Mouse (Mus musculus): ENCODE measurements around the gene Cd300a. TPM values are rescaled to one million over a fixed set of nuclear protein-coding genes. Genes with fewer than 3 reads are reported as not detected.
A peak's percentile ranks its signal among the peaks of the same experiment; 100 is the strongest.
"Not testable (repeated sequence)": the region's sequence is repeated elsewhere in the genome, so short reads cannot be mapped to it uniquely, and the experiment has no call there.

The Cd300a gene
- polyA plus RNA-seq, 1 experiment = 5.2 TPM

GRCm38 (mm10) chr11:114896085-114896484, 6.2 kb downstream of the Cd300a start:
- 85% methylated on average over 3 of the region's 3 CpGs for WGBS
- no peak overlapping the region for H3K4me3 ChIP-seq (replicated peaks; ENCODE audit: insufficient read depth, low read depth, low read length)
- no peaks in the 10 kb centered on the region for H3K4me1 ChIP-seq (ENCODE audit: control insufficient read depth, insufficient read depth, low read length)
- no peak for TF ChIP-seq CTCF (IDR thresholded peaks at IDR 0.05; ENCODE audit: borderline replicate concordance, insufficient read depth, low read depth, low read length)
- TF ChIP-seq POLR2A (IDR thresholded peaks at IDR 0.05; ENCODE audit: borderline replicate concordance, insufficient read depth, low read length) = no peak
- H3K27ac ChIP-seq (ENCODE audit: insufficient read depth, low read length) = no peak overlapping the region
- H3K27me3 ChIP-seq (ENCODE audit: control insufficient read depth, insufficient read depth, low read length) = no peaks in the 10 kb centered on the region
- no peak for DNase-seq

GRCm38 (mm10) chr11:114898026-114898425, 8.2 kb downstream of the Cd300a start:
- H3K4me1 ChIP-seq (ENCODE audit: control insufficient read depth, insufficient read depth, low read length) = no peaks in the 10 kb centered on the region
- H3K27me3 ChIP-seq (ENCODE audit: control insufficient read depth, insufficient read depth, low read length) = no peaks in the 10 kb centered on the region
- 39% methylated on average over 1 of the region's 1 CpGs for WGBS
- no peak for DNase-seq
- H3K4me3 ChIP-seq (replicated peaks; ENCODE audit: insufficient read depth, low read depth, low read length) = no peak overlapping the region
- no peak for TF ChIP-seq CTCF (IDR thresholded peaks at IDR 0.05; ENCODE audit: borderline replicate concordance, insufficient read depth, low read depth, low read length)
- TF ChIP-seq POLR2A (IDR thresholded peaks at IDR 0.05; ENCODE audit: borderline replicate concordance, insufficient read depth, low read length) = no peak
- H3K27ac ChIP-seq (ENCODE audit: insufficient read depth, low read length) = no peak overlapping the region

DNA sequence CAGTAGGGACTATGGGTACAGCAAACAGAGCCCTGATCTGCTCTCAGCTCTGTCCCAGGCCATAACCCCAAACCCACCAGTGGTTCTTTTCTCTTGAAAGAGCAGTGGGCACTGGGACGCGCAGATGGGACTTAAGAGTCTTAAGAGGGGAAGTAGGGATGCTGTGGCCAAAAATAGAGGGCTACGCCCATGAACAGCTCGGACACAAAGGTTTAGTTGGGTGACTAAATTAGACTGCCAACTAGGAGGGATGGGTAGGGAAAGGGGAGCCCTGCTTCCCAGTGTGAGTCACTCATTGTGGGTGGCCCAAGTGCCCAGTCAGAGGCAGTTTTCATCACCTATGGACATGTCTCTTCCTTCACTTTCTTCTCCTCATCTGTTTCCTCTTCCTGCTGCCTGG, 13.4 kb downstream of the Cd300a start:
- Histone ChIP-seq H3K27me3 (ENCODE audit: control insufficient read depth, insufficient read depth, low read length) (no peaks in the 10 kb centered on the region), H3K27ac (ENCODE audit: insufficient read depth, low read length) (no peak overlapping the region), H3K4me3 (replicated peaks; ENCODE audit: insufficient read depth, low read depth, low read length) (no peak overlapping the region), H3K4me1 (ENCODE audit: control insufficient read depth, insufficient read depth, low read length) (no peaks in the 10 kb centered on the region)
- 91% methylated on average over 4 of the region's 4 CpGs for WGBS
- no peak for TF ChIP-seq POLR2A (IDR thresholded peaks at IDR 0.05; ENCODE audit: borderline replicate concordance, insufficient read depth, low read length)
- TF ChIP-seq CTCF (IDR thresholded peaks at IDR 0.05; ENCODE audit: borderline replicate concordance, insufficient read depth, low read depth, low read length) = no peak
- DNase-seq = no peak

DNA sequence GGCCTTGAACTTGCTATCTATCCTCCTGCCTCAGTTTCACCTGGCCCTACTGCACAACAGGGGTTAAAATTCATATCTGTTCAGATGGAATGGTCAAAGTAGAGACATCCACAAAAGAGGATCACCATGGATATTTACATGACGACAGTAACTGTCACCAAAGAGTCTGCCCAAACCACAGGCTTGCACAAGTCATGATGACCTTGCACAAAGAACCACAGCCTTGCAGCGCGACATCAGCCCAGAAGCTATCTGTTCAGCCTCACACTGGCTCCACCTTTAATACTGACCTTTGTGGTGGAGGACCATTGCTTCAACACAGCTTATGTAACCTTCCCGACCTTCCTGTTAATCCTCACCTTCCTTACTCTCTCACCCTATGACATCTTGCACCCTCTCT, 17.7 kb downstream of the Cd300a start:
- Histone ChIP-seq H3K4me3 (replicated peaks; ENCODE audit: insufficient read depth, low read depth, low read length) (no peak overlapping the region), H3K27me3 (ENCODE audit: control insufficient read depth, insufficient read depth, low read length) (no peaks in the 10 kb centered on the region), H3K27ac (ENCODE audit: insufficient read depth, low read length) (no peak overlapping the region), H3K4me1 (ENCODE audit: control insufficient read depth, insufficient read depth, low read length) (no peaks in the 10 kb centered on the region; the same call in 1 of the 2 replicates)
- DNase-seq = no peak
- WGBS = 87% methylated on average over 4 of the region's 4 CpGs
- TF ChIP-seq CTCF (IDR thresholded peaks at IDR 0.05; ENCODE audit: borderline replicate concordance, insufficient read depth, low read depth, low read length) (no peak), POLR2A (IDR thresholded peaks at IDR 0.05; ENCODE audit: borderline replicate concordance, insufficient read depth, low read length) (no peak)

DNA sequence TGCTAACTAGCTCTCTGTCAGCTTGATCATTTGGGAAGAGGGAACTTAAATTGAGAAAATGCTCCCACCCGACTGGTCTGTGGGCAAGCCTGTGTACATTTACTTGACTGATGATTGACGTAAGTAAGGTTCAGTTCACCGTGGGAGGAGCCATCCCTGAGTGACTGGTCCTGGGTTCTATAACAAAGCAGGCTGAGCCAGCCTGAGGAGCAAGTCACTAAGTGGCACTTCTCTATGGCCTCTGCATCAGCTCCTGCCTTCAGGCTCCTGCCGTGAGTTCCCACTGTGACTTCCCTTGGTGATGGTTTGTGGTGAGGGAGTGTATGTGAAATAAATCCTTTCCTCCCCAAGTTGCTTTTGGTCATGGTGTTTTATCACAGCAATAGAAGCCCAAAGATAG, 18.2 kb downstream of the Cd300a start:
- Histone ChIP-seq H3K4me1 (ENCODE audit: control insufficient read depth, insufficient read depth, low read length) (peaks cover 2% of the 10 kb centered on the region; the same call in 1 of the 2 replicates), H3K27me3 (ENCODE audit: control insufficient read depth, insufficient read depth, low read length) (no peaks in the 10 kb centered on the region), H3K4me3 (replicated peaks; ENCODE audit: insufficient read depth, low read depth, low read length) (no peak overlapping the region), H3K27ac (ENCODE audit: insufficient read depth, low read length) (no peak overlapping the region)
- WGBS = 68% methylated on average over 4 of the region's 4 CpGs
- no peak for TF ChIP-seq POLR2A (IDR thresholded peaks at IDR 0.05; ENCODE audit: borderline replicate concordance, insufficient read depth, low read length)
- TF ChIP-seq CTCF (IDR thresholded peaks at IDR 0.05; ENCODE audit: borderline replicate concordance, insufficient read depth, low read depth, low read length) = no peak
- no peak for DNase-seq

GRCm38 (mm10) chr11:114909538-114909937, 19.7 kb downstream of the Cd300a start:
- 36% methylated on average over 3 of the region's 3 CpGs for WGBS
- DNase-seq; H3K27me3 ChIP-seq (ENCODE audit: control insufficient read depth, insufficient read depth, low read length); H3K27ac ChIP-seq (ENCODE audit: insufficient read depth, low read length); H3K4me1 ChIP-seq (ENCODE audit: control insufficient read depth, insufficient read depth, low read length); H3K4me3 ChIP-seq (replicated peaks; ENCODE audit: insufficient read depth, low read depth, low read length): not testable (repeated sequence)
- TF ChIP-seq CTCF (IDR thresholded peaks at IDR 0.05; ENCODE audit: borderline replicate concordance, insufficient read depth, low read depth, low read length) = peak; percentile 34; the same call in 1 of the 2 replicates

- peak; percentile 98 for TF ChIP-seq CTCF (IDR thresholded peaks at IDR 0.05; ENCODE audit: borderline replicate concordance, insufficient read depth, low read depth, low read length)
- no peak for TF ChIP-seq POLR2A (IDR thresholded peaks at IDR 0.05; ENCODE audit: borderline replicate concordance, insufficient read depth, low read length)
- H3K27me3 ChIP-seq (ENCODE audit: control insufficient read depth, insufficient read depth, low read length) = no peaks in the 10 kb centered on the region
- H3K4me3 ChIP-seq (replicated peaks; ENCODE audit: insufficient read depth, low read depth, low read length) = no peak overlapping the region
- peak; percentile 81 to 91 for DNase-seq
- WGBS = 24% methylated on average over 9 of the region's 9 CpGs
- H3K4me1 ChIP-seq (ENCODE audit: control insufficient read depth, insufficient read depth, low read length) = peaks cover 2% of the 10 kb centered on the region; the same call in 1 of the 2 replicates
- no peak overlapping the region for H3K27ac ChIP-seq (ENCODE audit: insufficient read depth, low read length)
Observed at GRCm38 (mm10) chr11:114912847-114913246, 23.0 kb downstream of the Cd300a start.

DNA sequence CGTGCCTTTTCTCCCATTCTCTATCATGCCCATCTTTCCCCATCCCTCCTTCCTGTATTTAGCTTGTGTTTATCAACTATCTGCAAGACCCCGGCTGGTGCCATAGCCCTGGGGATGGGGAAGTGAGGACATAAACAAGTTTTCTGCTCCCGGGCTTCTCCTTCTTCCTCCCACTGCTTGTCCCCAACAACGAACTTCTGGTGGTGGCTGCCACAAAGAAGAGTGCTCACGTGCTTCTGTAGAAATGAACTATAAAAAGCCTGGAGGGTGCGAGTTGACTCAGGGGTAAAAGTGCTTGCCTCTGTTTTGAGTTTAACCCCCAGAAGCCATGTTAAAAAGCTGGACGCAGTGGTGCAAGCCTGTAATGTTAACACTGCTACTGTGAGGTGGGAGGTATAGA, 25.1 kb downstream of the Cd300a start:
- 64% methylated on average over 7 of the region's 7 CpGs for WGBS

More for the DNA sequence above, 25.1 kb downstream of the Cd300a start:
- H3K27me3 ChIP-seq (ENCODE audit: control insufficient read depth, insufficient read depth, low read length) = no peaks in the 10 kb centered on the region
- no peak overlapping the region for H3K4me3 ChIP-seq (replicated peaks; ENCODE audit: insufficient read depth, low read depth, low read length)
- TF ChIP-seq POLR2A (IDR thresholded peaks at IDR 0.05; ENCODE audit: borderline replicate concordance, insufficient read depth, low read length) (no peak), CTCF (IDR thresholded peaks at IDR 0.05; ENCODE audit: borderline replicate concordance, insufficient read depth, low read depth, low read length) (no peak)
- no peak overlapping the region for H3K27ac ChIP-seq (ENCODE audit: insufficient read depth, low read length)
- DNase-seq = no peak
- peaks cover 2% of the 10 kb centered on the region; the same call in 1 of the 2 replicates for H3K4me1 ChIP-seq (ENCODE audit: control insufficient read depth, insufficient read depth, low read length)
